Mouse (Mus musculus) urinary bladder, adult 2 months (tissue): Measurements from ENCODE around the gene Rbm15. TPM values are rescaled to one million over a fixed set of nuclear protein-coding genes. Genes with fewer than 3 reads are reported as not detected.

Experiments used
- DNase-seq: peaks from one replicate; pipeline ENCODE4 v3.0.0; 2022; ENCODE audit warnings: low spot score
- polyA plus RNA-seq: library from polyadenylated mRNA; depleted of rRNA; stranded (reverse); fragments of >200 nt; gene quantifications from 2 replicates; pipeline ENCODE4 v1.2.3, GENCODE M21; 2012; rRNA removed

Rbm15 gene
- polyA plus RNA-seq: 3.9 and 5.0 TPM in 2 replicates

DNA sequence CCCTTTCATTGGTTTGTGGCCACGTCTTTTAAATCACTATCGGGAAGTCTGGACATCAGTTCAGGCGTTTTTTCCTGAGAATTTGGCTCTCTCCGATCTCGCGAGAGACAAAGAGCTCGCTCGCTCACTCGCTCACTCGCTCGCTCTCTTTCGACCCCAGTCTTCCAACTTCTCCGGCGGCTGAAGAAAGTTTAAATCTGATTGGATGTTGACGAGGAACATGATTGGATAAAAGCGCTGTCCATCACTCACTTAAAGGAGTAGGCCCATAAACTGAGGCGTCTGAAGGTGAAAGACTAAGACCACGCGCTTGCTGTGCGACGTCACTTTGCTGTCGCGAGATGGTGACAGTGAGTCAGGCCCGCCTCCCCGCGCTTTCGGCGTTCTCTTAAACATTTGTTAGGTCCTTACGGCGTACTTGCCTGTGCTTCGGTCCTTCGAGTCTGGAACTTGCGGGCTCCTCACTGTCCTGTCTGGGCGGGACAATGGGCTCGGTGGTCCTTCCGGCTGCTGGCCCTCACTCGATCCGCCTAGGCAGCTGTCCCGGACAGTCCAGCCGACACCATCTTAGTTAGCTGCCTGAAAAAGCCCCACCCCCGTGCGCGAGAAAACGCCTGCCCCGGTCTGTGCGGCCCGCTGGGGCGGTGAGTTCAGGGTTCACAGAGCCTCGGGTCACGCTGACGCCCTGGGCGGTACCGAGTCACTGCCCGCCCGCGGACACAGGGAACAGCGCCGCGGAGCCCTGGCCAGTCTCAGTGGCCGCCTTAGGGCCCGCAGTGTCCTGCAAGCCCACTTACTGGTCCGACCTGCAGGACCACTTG, at the start of gene Rbm15:
Gene Rbm15 (minus strand): TSS at position 293 of the 821 bp plus-strand sequence.
- peak; percentile 94 for DNase-seq

GRCm38 (mm10) chr3:107379422-107379821, 45.9 kb upstream of the Rbm15 start:
- DNase-seq: peak; percentile 40

DNA sequence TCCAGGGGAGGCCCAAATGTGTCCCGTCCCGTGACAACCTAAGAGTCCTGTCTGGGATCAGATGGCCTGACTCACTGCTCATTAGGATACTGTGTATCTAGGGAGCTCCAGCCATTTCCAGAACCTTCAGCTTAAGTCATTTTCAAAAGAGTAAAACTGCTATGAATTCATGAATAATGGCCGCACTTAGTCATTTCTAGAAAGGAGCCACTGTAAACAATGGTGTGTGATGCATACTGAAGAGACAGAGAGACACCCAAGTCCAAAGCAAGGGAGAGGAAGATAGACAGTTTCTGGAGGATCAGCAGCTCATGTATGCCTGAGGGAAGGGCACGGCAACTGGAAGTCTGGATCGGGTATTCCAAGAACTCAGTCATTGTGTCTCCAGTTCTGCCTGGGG, 45.2 kb upstream of the Rbm15 start:
- DNase-seq: no peak

- DNase-seq: no peak
Observed at GRCm38 (mm10) chr3:107374948-107375664, 41.6 kb upstream of the Rbm15 start.

- no peak for DNase-seq
Observed at GRCm38 (mm10) chr3:107369156-107369555, 35.7 kb upstream of the Rbm15 start.

DNA sequence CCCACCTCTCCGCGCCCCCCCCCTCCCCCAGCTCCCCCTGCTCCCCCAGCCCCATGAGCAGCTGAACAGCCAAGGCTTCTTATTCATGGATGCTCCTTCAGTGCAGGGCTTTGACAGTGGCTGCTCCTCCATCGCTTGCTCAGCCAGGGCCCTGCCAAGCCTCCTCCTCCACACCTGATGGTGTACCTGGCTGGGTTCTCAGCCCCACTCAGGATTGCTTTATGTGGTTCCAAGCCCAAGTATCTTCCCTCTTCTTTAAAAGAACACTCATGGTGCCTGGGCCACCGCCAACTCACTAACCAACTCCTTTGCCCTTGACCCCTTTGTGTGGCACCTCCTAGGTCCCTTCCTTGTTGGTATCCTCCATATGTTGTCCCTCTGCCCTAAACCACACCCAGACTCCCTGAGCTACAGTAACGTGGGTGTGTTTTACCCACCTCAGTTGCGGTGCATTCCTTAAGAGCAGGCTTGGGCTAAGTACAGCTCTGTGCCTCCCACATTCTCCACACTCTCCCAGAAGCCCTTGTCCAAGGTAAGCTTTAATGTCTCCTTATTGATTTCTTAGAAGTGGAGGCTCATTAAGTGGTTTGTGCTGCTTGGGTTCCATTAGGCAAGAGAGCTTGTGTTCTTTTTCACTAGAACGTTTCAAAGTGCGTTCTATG, 34.6 kb upstream of the Rbm15 start:
- DNase-seq: no peak

DNA sequence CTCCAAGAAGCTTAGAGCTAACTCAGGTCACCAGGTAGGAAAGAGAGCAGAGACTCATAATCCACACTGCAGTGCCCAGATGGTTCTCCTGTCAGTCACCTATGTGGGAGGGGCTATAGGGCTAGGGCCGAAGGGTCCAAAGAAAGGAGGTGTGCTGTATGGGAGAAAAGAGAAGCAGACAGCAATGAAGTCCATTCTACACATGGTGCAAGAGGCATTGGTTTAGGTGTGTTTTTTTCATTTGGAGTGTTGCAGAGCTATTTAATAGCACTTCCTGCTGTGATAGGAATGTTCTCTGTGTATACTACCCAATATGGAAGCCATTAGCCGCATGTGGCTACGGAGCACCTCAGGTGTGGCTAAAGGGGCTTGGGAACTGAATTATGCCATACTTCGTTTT, 31.9 kb upstream of the Rbm15 start:
- no peak for DNase-seq

- no peak for DNase-seq
Observed at GRCm38 (mm10) chr3:107363391-107363790, 29.9 kb upstream of the Rbm15 start.

GRCm38 (mm10) chr3:107360341-107360740, 26.9 kb upstream of the Rbm15 start:
- no peak for DNase-seq

DNA sequence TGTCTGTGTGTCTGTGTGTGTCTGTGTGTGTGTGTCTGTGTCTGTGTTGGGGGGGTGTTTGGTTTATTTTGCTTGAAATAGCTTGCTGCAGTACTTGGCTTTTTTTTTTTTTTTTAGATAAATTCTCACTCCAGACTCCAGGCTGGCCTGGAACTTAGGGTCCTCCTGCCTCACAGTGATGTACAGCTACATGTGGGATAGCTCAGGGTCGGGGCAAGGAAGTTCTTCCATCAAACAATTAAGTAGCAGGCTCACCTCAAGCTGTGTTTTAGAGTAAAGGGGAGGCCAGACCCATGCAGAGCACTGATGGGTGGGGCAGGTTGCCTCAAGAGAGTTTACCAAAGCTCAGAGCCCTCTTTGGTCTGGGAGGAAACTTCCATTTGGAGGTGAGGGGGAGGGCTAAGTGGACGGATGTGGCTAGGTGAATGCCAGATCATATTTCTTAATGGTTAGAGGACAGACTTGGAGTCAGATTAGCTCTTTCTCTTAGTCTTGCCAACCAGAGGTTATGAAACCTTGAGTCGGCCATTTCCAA, 24.3 kb upstream of the Rbm15 start:
- DNase-seq: no peak

DNA sequence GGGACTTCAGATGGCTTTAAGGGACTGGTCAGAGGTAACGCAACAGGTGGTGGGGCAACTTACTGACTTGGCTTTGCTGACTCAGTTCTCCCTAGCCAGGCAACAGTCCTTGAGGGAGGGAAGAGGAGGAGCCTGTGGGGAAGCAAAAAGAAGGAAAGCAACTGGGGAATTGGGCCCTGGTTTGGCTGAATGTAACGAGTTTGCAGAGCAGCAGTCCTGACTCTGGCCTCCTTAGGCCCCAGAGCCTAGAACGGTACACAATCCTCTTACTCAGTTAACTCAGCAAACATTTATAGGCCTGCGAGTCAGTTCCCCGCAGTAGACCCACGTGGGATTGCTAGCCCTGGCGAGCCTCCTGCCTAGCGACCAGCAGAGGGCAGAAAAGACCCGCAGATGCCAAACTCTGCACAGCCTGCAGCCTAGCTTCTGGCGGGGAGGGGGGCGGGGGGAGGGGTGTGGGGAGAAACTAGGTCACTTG, 23.5 kb upstream of the Rbm15 start:
- peak; percentile 64 for DNase-seq

DNA sequence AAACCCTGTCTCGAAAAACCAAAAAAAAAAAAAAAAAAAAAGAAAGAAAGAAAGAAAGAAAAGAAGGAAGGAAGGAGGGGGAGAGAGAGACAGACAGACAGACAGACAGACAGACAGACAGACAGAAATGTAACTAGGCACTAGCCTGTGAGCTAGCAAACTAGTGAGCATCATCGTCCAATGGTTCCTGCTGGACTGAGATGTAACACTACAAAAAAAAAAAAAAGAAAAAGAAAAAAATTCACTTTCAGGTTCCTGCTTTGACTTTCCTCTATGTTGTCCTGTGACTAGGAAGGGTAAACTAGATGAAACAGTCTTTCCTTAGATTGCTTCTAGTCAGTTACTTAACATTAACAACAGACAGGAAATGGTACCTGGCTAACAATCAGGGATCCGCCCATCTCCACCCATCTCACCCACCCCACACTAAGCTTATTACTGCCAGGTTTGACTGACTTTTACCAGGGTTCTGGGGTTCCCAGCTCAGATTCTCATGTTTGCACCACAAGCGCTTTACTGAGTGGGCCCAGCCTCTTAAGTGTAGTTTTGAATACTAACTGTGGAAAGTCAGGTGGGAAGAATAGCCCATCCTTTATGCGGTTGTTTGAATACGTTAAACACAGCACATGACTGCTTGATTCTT, 22.3 kb upstream of the Rbm15 start:
- DNase-seq: no peak

DNA sequence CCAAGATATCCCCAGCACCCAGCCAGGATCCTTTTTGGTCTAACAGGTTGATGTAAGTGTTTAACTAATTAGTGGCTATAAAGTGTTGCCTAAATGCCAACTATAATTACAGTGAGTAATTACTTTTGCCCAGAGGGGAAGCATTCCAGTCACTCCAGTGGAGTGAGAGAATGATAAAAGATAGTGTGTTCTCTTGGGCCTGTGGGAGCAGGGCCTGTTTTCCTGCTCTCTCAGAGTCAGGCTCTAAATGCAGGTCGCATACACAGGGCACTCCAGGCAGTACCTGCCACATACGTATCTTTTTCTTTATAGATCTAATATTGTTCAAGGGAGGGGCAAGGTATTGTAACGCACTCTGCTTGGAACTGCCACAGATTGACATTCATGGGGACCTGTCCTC, 18.2 kb upstream of the Rbm15 start:
- no peak for DNase-seq

GRCm38 (mm10) chr3:107349006-107349405, 15.5 kb upstream of the Rbm15 start:
- no peak for DNase-seq

GRCm38 (mm10) chr3:107345033-107345725, 11.7 kb upstream of the Rbm15 start:
- no peak for DNase-seq

DNA sequence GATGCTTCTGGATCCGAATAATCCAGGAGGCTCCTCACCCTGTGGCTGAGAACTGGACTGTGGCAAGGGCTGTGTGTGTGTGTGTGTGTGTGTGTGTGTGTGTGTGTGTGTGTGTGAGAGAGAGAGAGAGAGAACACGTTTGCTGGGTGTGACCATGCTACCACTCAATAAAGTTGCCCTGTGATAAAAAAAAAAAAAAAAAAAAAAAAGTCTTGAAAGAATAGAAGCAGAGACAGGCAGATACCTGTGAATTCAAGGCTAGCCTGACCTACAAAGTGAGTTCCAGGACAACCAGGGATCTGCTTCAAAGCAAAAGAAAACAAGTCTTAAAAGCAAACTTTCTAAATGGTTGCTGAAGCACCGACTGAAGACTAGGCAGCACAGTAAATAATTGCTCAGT, 10.5 kb upstream of the Rbm15 start:
- no peak for DNase-seq

DNA sequence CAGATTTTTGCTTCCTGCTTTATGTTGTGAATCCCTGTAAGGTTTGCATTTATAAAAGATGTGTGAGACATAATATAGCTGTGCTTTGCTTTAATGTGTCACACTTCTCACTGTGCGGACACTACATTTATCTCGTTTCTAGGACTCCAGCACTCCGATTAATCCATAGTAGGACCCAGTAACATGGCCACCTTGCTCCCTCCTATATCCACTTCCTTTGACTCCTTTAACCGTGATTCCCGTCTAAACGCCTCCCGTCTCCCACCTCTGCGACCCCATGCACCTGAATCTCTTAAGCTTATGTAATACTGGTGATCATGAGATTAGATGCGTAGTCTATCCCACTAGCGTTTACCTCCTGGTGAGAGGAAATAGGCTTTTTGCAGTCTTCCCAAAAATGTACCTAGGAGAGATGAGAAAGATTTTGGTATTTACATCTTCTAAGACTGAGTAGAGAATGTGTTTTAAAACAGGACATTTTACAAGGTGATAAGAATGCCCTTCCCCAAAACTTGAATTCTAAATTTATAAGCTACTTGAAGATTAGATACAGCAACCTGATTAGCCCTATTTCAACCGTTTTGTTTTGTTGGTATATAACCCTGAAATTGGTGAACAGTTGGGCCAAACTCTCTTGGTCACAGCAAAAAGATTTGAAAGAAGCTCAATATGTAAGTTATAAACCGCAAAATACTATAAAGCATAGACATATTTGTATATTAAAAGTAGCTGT, 895 bp upstream of the Rbm15 start:
- DNase-seq: no peak

- DNase-seq: peak; percentile 78
Observed at GRCm38 (mm10) chr3:107332960-107333380, 503 bp downstream of the Rbm15 start.

DNA sequence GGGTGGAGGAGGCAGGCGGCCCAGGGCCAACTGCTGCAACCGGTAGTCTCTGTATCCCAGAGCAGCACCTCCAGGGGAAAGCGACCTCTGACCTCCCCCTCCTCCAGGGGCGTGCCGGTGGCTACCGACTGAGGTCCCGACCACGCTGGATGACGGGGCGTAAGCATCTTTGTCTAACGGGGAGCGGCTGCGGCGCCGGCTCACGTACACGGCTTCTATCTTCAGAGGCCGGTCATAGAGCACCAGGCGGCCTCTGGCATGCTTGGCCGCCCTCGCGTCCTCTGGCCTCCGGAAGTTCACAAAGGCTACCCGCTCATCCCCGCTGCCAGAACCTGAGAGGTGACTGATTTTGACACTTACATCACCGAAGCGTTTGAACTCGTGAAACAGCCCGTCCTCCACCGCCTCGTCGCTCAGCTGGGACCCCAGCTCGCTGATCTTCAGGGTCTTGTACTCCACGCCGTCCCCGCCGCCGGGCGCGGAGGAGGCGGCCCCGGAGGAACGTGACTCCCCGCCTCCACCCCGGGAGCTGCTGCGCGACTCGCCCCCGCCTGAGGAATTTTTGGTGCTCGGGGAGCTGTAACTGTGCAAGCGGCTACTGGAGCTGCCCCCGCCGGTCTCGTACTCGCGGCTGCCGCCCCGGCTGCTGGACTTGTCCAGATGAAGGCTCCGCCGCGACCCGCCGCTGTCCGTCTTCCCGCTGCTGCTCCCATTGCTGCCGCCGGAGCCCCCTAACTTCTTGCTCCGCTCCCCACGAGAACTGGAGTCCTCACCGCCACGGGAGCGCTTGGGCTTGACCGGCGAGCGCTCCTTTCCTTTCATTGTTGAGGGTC, 1.1 kb downstream of the Rbm15 start:
- DNase-seq: peak; percentile 54
